ENCODE assay signal across 19 mouse cellular contexts in genomic region chr14:17733077-17733778, GRCm38 (mm10).
DNase-seq lines count a peak whose midpoint lies in the region; ATAC-seq and TF ChIP-seq lines count a peak whose summit lies in the region.
"Had no signal": no experiment of that assay in that cellular context is flagged by ENCODE, and none has a peak within 500 bp of the region (broad histone marks: within the 10 kb centered on the region; RNA-seq: fewer than 3 reads in every experiment).

No protein-coding gene starts in this region.

- no peaks in the 10 kb centered on the region for H3K36me3 ChIP-seq in midbrain, embryonic 11.5 days (ENCODE audit: control insufficient read depth, insufficient read depth, low read length)
- no peaks in the 10 kb centered on the region for H3K36me3 ChIP-seq in midbrain, embryonic 10.5 days
- H3K36me3 ChIP-seq in intestine, postnatal 0 days (ENCODE audit: control insufficient read depth, insufficient read depth), result no peaks in the 10 kb centered on the region
- no peaks in the 10 kb centered on the region for H3K36me3 ChIP-seq in midbrain, embryonic 15.5 days (replicated peaks)
- H3K36me3 ChIP-seq: embryonic facial prominence, embryonic 13.5 days; forebrain, embryonic 12.5 days; heart, embryonic 12.5 days had no signal

- no peak overlapping the region for H3K4me2 ChIP-seq in midbrain, embryonic 11.5 days
- no peak overlapping the region for H3K4me2 ChIP-seq in intestine, postnatal 0 days (replicated peaks; ENCODE audit: low read depth)
- H3K4me2 ChIP-seq in midbrain, embryonic 15.5 days, result no peak overlapping the region
- H3K4me2 ChIP-seq: embryonic facial prominence, embryonic 13.5 days; forebrain, embryonic 12.5 days; heart, embryonic 12.5 days had no signal

- peaks cover 9% of the 10 kb centered on the region; the same call in 1 of the 2 replicates for H3K4me1 ChIP-seq in midbrain, embryonic 11.5 days (ENCODE audit: control insufficient read depth, insufficient read depth, low read length)
- peaks cover 44% of the 10 kb centered on the region for H3K4me1 ChIP-seq in midbrain, embryonic 10.5 days
- no peaks in the 10 kb centered on the region for H3K4me1 ChIP-seq in intestine, postnatal 0 days (replicated peaks; ENCODE audit: control insufficient read depth, insufficient read depth, low read length)
- 0 out of 2 replicates have a peak, but pooled peaks cover 4% of the 10 kb centered on the region for H3K4me1 ChIP-seq in midbrain, embryonic 15.5 days
- H3K4me1 ChIP-seq: heart, embryonic 12.5 days had no signal

- DNase-seq in midbrain, embryonic 11.5 days (ENCODE audit: low spot score, missing footprints), result no peak
- no peak for DNase-seq in midbrain, embryonic 10.5 days (ENCODE audit: low spot score)
- no peak for DNase-seq in embryo, embryonic 9.5 days (ENCODE audit: extremely low spot score)
- DNase-seq in cerebellum, adult 18-20 months, result no peak
- no peak for DNase-seq in urinary bladder, postnatal 25 days (ENCODE audit: low spot score)
- DNase-seq: adrenal gland, postnatal 10 days; cerebellum, adult 11 months; cerebellum, adult 9-10 months; cerebellum, postnatal 25 days; gastrocnemius, postnatal 10 days had no signal

- no peak overlapping the region for H3K27ac ChIP-seq in midbrain, embryonic 11.5 days (ENCODE audit: low read depth, low read length)
- H3K27ac ChIP-seq in midbrain, embryonic 10.5 days (replicated peaks), result no peak overlapping the region
- no peak overlapping the region for H3K27ac ChIP-seq in intestine, postnatal 0 days (ENCODE audit: low read depth, low read length)
- no peak overlapping the region for H3K27ac ChIP-seq in midbrain, embryonic 15.5 days
- H3K27ac ChIP-seq: embryonic facial prominence, embryonic 13.5 days; forebrain, embryonic 12.5 days; hindbrain, postnatal 0 days had no signal

- H3K4me3 ChIP-seq in midbrain, embryonic 11.5 days (ENCODE audit: low read depth, low read length), result no peak overlapping the region
- H3K4me3 ChIP-seq in midbrain, embryonic 10.5 days, result no peak overlapping the region
- H3K4me3 ChIP-seq in intestine, postnatal 0 days (ENCODE audit: low read depth, low read length), result no peak overlapping the region
- no peak overlapping the region for H3K4me3 ChIP-seq in midbrain, embryonic 15.5 days
- H3K4me3 ChIP-seq: embryonic facial prominence, embryonic 13.5 days; forebrain, embryonic 12.5 days; heart, embryonic 12.5 days had no signal

- H3K27me3 ChIP-seq in midbrain, embryonic 11.5 days (ENCODE audit: control insufficient read depth, insufficient read depth, low read length), result no peaks in the 10 kb centered on the region
- no peaks in the 10 kb centered on the region for H3K27me3 ChIP-seq in midbrain, embryonic 10.5 days (ENCODE audit: low read depth, poor library complexity, severe bottlenecking)
- H3K27me3 ChIP-seq in intestine, postnatal 0 days (replicated peaks; ENCODE audit: control insufficient read depth, insufficient read depth, low read length), result no peaks in the 10 kb centered on the region
- no peaks in the 10 kb centered on the region for H3K27me3 ChIP-seq in midbrain, embryonic 15.5 days (replicated peaks)
- H3K27me3 ChIP-seq: CH12.LX; embryonic facial prominence, embryonic 13.5 days; forebrain, embryonic 12.5 days; heart, embryonic 12.5 days; Patski had no signal

- peak; percentile 53; the same call in 1 of the 2 replicates for ATAC-seq in midbrain, embryonic 11.5 days (ENCODE audit: low FRiP score)
- ATAC-seq in intestine, postnatal 0 days, result peak; percentile 33; the same call in 1 of the 2 replicates
- peak; percentile 80 for ATAC-seq in midbrain, embryonic 15.5 days (replicated peaks)
- ATAC-seq: forebrain, embryonic 16.5 days; Patski had no signal

- no peaks in the 10 kb centered on the region for H3K9me3 ChIP-seq in midbrain, embryonic 11.5 days (ENCODE audit: control insufficient read depth, low read length)
- no peaks in the 10 kb centered on the region for H3K9me3 ChIP-seq in midbrain, embryonic 10.5 days (replicated peaks)
- H3K9me3 ChIP-seq in intestine, postnatal 0 days (ENCODE audit: control insufficient read depth), result no peaks in the 10 kb centered on the region
- no peaks in the 10 kb centered on the region for H3K9me3 ChIP-seq in midbrain, embryonic 15.5 days
- H3K9me3 ChIP-seq: embryonic facial prominence, embryonic 13.5 days; forebrain, embryonic 12.5 days; heart, embryonic 12.5 days had no signal

- 84% methylated on average over 2 of the region's 2 CpGs for WGBS in midbrain, embryonic 11.5 days
- WGBS in midbrain, embryonic 10.5 days, result 83% methylated on average over 2 of the region's 2 CpGs
- WGBS in intestine, postnatal 0 days, result 53% methylated on average over 2 of the region's 2 CpGs
- whole genome bisulfite sequencing in midbrain, embryonic 15.5 days, result 67% methylated on average over 2 of the region's 2 CpGs

- no peak for TF ChIP-seq CTCF in intestine, postnatal 0 days (IDR thresholded peaks at IDR 0.05; ENCODE audit: low read depth)

- no peak overlapping the region for H3K9ac ChIP-seq in midbrain, embryonic 11.5 days (ENCODE audit: low read length)
- no peak overlapping the region for H3K9ac ChIP-seq in intestine, postnatal 0 days (ENCODE audit: low read depth, low read length)
- H3K9ac ChIP-seq in midbrain, embryonic 15.5 days, result no peak overlapping the region
- H3K9ac ChIP-seq: embryonic facial prominence, embryonic 13.5 days; forebrain, embryonic 12.5 days; heart, embryonic 12.5 days had no signal
